ENCODE assay signal across 8 mouse cellular contexts in genomic region chr2:114201574-114201973, GRCm38 (mm10). TPM values are rescaled to one million over a fixed set of nuclear protein-coding genes. Genes with fewer than 3 reads are reported as not detected.
DNase-seq lines count a peak whose midpoint lies in the region; ATAC-seq and TF ChIP-seq lines count a peak whose summit lies in the region.

No protein-coding gene starts in this region.

- H3K27me3 ChIP-seq in megakaryocyte, embryonic 14.5 days (replicated peaks), result peaks cover 1% of the 10 kb centered on the region
- H3K27me3 ChIP-seq in limb, embryonic 14.5 days (ENCODE audit: control insufficient read depth, insufficient read depth, low read length), result no peaks in the 10 kb centered on the region
- H3K27me3 ChIP-seq in stomach, embryonic 15.5 days (replicated peaks), result no peaks in the 10 kb centered on the region

- peak overlapping the region; percentile 74 for H3K4me2 ChIP-seq in limb, embryonic 14.5 days (replicated peaks; ENCODE audit: low read depth, low read length, severe bottlenecking)
- peak overlapping the region; percentile 66 for H3K4me2 ChIP-seq in stomach, embryonic 15.5 days

- peaks cover 24% of the 10 kb centered on the region for H3K4me1 ChIP-seq in megakaryocyte, embryonic 14.5 days
- peaks cover 4% of the 10 kb centered on the region for H3K4me1 ChIP-seq in limb, embryonic 14.5 days (ENCODE audit: control insufficient read depth, insufficient read depth, low read length)
- peaks cover 7% of the 10 kb centered on the region; the same call in 1 of the 2 replicates for H3K4me1 ChIP-seq in stomach, embryonic 15.5 days

- H3K27ac ChIP-seq in limb, embryonic 14.5 days (replicated peaks; ENCODE audit: low read depth, low read length), result 0 out of 2 replicates have a peak overlapping the region, but pooled peaks have one; percentile 75
- no peak overlapping the region for H3K27ac ChIP-seq in stomach, embryonic 15.5 days

- 40% methylated on average over 4 of the region's 4 CpGs for WGBS in limb, embryonic 14.5 days
- WGBS in stomach, embryonic 15.5 days, result 34% methylated on average over 4 of the region's 4 CpGs

- TF ChIP-seq POLR2A in limb, embryonic 14.5 days (IDR thresholded peaks at IDR 0.05; ENCODE audit: borderline replicate concordance, extremely low read depth, insufficient read depth, insufficient read length), result no peak

- H3K9ac ChIP-seq in limb, embryonic 14.5 days (ENCODE audit: low read depth, low read length, severe bottlenecking), result peak overlapping the region; percentile 95
- H3K9ac ChIP-seq in stomach, embryonic 15.5 days, result peak overlapping the region; percentile 67; the same call in 1 of the 2 replicates

- H3K9me3 ChIP-seq in megakaryocyte, embryonic 14.5 days, result no peaks in the 10 kb centered on the region
- H3K9me3 ChIP-seq in limb, embryonic 14.5 days (ENCODE audit: control insufficient read depth, low read length), result no peaks in the 10 kb centered on the region
- no peaks in the 10 kb centered on the region for H3K9me3 ChIP-seq in stomach, embryonic 15.5 days

- peak overlapping the region; percentile 97 for H3K4me3 ChIP-seq in megakaryocyte, embryonic 14.5 days (replicated peaks)
- peak overlapping the region; percentile 92 for H3K4me3 ChIP-seq in limb, embryonic 14.5 days (replicated peaks; ENCODE audit: low read length)
- H3K4me3 ChIP-seq in stomach, embryonic 15.5 days (replicated peaks), result peak overlapping the region; percentile 90

- ATAC-seq in megakaryocyte, adult 5-6 weeks (ENCODE audit: poor library complexity, severe bottlenecking), result no peak
- no peak for ATAC-seq in limb, embryonic 14.5 days (ENCODE audit: low FRiP score, low read depth)
- no peak for ATAC-seq in stomach, embryonic 15.5 days (ENCODE audit: insufficient read depth, low FRiP score, low read depth)

- peaks cover 9% of the 10 kb centered on the region for H3K36me3 ChIP-seq in megakaryocyte, embryonic 14.5 days (replicated peaks; ENCODE audit: low read length)
- H3K36me3 ChIP-seq in limb, embryonic 14.5 days (ENCODE audit: control insufficient read depth, insufficient read depth, low read length), result peaks cover 8% of the 10 kb centered on the region
- H3K36me3 ChIP-seq in stomach, embryonic 15.5 days, result peaks cover 6% of the 10 kb centered on the region; the same call in 1 of the 2 replicates

- peak; percentile 3 for DNase-seq in embryo, embryonic 10 days (ENCODE audit: low spot score)
- DNase-seq in embryo, embryonic 10.5 days (ENCODE audit: low spot score), result no peak
- DNase-seq in limb, embryonic 14.5 days (ENCODE audit: low spot score), result no peak
- DNase-seq in spleen, postnatal 10 days (ENCODE audit: low spot score in 2 of 2), result no peak
- no peak for DNase-seq in gastrocnemius, adult 18-20 months (ENCODE audit: low spot score)

RNA-seq across cellular contexts. Expression of gene Zfp770, which starts 0.3 kb away (rescaled TPM):
- polyA plus RNA-seq in megakaryocyte, embryonic 14.5 days (2012; ENCODE audit: insufficient read depth, low replicate concordance), result 0.06 TPM in 1 of 2 replicates, not detected in the other
- total RNA-seq in megakaryocyte, adult 5-6 weeks (2015), result 6.8 and 6.9 TPM in 2 replicates
- total RNA-seq in megakaryocyte, adult 5-6 weeks (2017), result 3.6 and 4.2 TPM in 2 replicates
- 5.6 and 7.1 TPM in 2 replicates for polyA plus RNA-seq in limb, embryonic 14.5 days (2012; rRNA removed)
- 5.5 and 5.8 TPM in 2 replicates for polyA plus RNA-seq in limb, embryonic 14.5 days (2014; fragmentation: Nextera tagmentation; extraction: Ambion mirVana)
- polyA plus RNA-seq in stomach, embryonic 15.5 days (2015; fragmentation: Nextera tagmentation; extraction: Ambion mirVana), result 4.0 and 4.4 TPM in 2 replicates
- total RNA-seq in gastrocnemius, adult 18-20 months (2021), result 10 to 100 TPM; 18.4 to 24.4 TPM

RNA-seq across cellular contexts. Expression of gene Aqr, which starts 14.8 kb away (rescaled TPM):
- polyA plus RNA-seq in megakaryocyte, embryonic 14.5 days (2012; ENCODE audit: insufficient read depth, low replicate concordance), result 1.2 and 2.8 TPM in 2 replicates
- total RNA-seq in megakaryocyte, adult 5-6 weeks (2015), result 35.9 and 38.2 TPM in 2 replicates
- 29.1 and 34.1 TPM in 2 replicates for total RNA-seq in megakaryocyte, adult 5-6 weeks (2017)
- 47.4 and 47.9 TPM in 2 replicates for polyA plus RNA-seq in limb, embryonic 14.5 days (2012; rRNA removed)
- polyA plus RNA-seq in limb, embryonic 14.5 days (2014; fragmentation: Nextera tagmentation; extraction: Ambion mirVana), result 48.8 and 50.2 TPM in 2 replicates
- 39.4 TPM in 2 replicates for polyA plus RNA-seq in stomach, embryonic 15.5 days (2015; fragmentation: Nextera tagmentation; extraction: Ambion mirVana)
- total RNA-seq in gastrocnemius, adult 18-20 months (2021), result 10 to 100 TPM; 11.8 to 12.0 TPM

Comparison
In these comparisons a context has a peak if more than half of its experiments do, and no peak if none do; other contexts are left out.
1. RNA of gene Aqr, which starts 14.8 kb away (polyA plus RNA-seq): 47.4 to 50.2 TPM in limb, embryonic 14.5 days and 39.4 TPM in stomach, embryonic 15.5 days; 1.2 to 2.8 TPM in megakaryocyte, embryonic 14.5 days; every median in the first group is over 10 times any median in the second.
2. Peak in every context shown above with its lines, with median percentiles within 50 percentile points of each other: H3K4me3 ChIP-seq.